Mouse (Mus musculus): Measurements from ENCODE around the gene Bod1l. TPM values are rescaled to one million over a fixed set of nuclear protein-coding genes. Genes with fewer than 3 reads are reported as not detected.

Bod1l gene
- polyA plus RNA-seq, 1 experiment = 3.6 TPM

DNA sequence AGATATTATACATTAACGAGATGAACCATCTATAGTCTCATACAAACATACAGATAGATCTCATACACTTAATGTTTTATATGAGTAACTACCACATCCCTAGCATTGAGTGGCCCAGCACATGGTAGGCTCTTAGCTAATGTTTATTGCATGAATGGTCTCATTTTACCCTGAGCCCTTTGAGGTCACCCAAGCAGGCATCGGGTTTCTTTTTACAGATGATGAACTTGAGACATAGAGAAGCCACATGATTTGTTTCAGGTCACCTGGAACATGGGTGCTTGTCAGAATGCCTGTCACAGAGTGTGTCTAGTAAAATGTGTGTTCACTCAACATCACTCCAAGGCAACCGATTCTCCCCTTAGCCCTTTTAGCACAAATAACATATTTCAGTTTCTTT, 68.8 kb downstream of the Bod1l start:
- 29% methylated on average over 3 of the region's 3 CpGs for WGBS
- H3K4me3 ChIP-seq (ENCODE audit: insufficient read depth, low read depth, low read length) = no peak overlapping the region
- H3K27ac ChIP-seq (ENCODE audit: insufficient read depth, low read depth, low read length) = no peak overlapping the region
- DNase-seq = no peak
- no peaks in the 10 kb centered on the region; the same call in 1 of the 2 replicates for H3K4me1 ChIP-seq (ENCODE audit: control insufficient read depth, insufficient read depth, low read length)
- H3K36me3 ChIP-seq (ENCODE audit: control insufficient read depth, insufficient read depth, low read length) = no peaks in the 10 kb centered on the region
- no peak for TF ChIP-seq POLR2A (IDR thresholded peaks at IDR 0.05; ENCODE audit: low read depth, low read length)
- no peak for TF ChIP-seq CTCF (conservative IDR thresholded peaks at IDR 0.05; ENCODE audit: insufficient read depth, insufficient read length, low read depth, low read length)
- H3K27me3 ChIP-seq (replicated peaks; ENCODE audit: control insufficient read depth, insufficient read depth, low read length) = no peaks in the 10 kb centered on the region

DNA sequence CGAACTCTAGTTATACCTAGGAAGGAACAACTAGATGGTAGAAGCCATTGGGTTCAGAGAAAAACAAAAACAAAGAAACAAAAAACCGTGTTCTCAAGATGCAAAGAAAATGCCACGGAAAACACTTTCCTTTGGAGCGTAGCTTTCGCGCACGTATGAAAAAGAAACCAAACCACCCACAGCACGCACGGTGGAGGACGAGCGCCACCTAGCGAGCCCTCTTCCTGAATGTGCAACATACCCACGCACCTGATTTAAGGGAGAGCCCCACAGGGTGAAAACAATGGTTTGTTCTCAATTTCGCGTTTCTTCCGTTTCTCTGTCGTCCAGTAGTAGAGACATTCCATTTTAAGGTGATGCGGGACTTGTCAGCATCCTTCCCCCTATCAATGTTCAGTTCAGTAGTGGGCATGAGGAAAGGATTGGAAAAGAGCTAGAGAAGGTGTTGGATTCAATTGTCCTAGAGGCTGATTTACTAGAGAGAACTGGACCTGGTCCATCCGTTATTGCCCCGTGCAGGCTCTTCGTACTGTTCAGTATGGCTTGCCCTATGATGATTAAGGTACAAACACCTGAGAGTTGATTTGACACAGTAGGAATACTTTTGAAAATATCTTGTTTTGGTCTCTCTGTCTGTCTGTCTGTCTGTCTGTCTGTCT, 75.6 kb downstream of the Bod1l start:
- Histone ChIP-seq H3K27me3 (replicated peaks; ENCODE audit: control insufficient read depth, insufficient read depth, low read length) (peaks cover 3% of the 10 kb centered on the region), H3K4me3 (ENCODE audit: insufficient read depth, low read depth, low read length) (peak overlapping the region; percentile 23; the same call in 1 of the 2 replicates), H3K36me3 (ENCODE audit: control insufficient read depth, insufficient read depth, low read length) (no peaks in the 10 kb centered on the region), H3K27ac (ENCODE audit: insufficient read depth, low read depth, low read length) (no peak overlapping the region), H3K4me1 (ENCODE audit: control insufficient read depth, insufficient read depth, low read length) (no peaks in the 10 kb centered on the region)
- 2% methylated on average over 21 of the region's 21 CpGs for WGBS
- peak; percentile 99 for TF ChIP-seq CTCF (conservative IDR thresholded peaks at IDR 0.05; ENCODE audit: insufficient read depth, insufficient read length, low read depth, low read length)
- TF ChIP-seq POLR2A (IDR thresholded peaks at IDR 0.05; ENCODE audit: low read depth, low read length) = no peak
- peak; percentile 89 for DNase-seq

DNA sequence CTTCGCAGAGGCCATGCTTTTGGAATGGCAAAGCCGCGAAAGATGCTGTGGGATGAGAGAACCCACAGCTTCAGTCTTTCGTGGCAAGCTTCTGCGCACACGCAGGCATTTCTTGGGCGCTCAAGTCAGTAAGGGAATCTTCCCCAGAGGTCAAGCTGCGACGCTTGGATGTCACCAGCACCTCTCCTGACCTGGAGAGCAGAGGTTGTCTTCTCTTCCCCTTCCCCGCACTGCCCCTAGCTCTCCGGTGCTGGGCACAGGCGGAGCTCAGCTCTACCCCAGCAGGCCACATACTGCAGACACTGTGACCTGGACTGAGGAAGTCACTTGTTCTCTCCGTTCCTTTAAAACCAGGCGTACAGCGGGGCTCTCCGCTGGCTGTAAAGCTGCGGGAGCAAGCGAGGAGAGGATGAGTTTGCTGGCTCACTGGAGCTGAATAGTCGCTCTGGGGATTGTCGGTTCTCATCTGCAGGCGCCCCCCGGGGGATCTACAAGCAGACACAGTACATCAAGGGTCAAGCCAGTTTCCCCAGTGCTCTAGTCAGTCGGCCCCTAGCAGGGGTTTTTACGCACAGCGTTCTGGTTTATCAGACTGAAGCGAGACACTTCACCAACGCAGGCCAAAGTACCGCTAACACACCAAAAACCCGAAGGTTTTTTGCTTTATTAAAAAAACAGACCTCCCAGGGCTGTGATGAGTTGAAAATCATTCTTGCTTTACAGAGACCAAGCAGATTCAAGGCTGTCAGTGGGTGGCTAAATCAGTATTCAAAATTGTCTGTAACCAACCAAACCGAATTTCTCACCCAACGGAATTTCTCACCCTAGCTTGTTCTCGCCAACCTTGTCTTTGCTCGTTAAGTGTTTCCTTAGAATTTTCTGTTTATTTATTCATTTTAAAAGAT, 76.6 kb downstream of the Bod1l start:
- 8% methylated on average over 33 of the region's 33 CpGs for WGBS
- DNase-seq = no peak
- Histone ChIP-seq H3K4me3 (ENCODE audit: insufficient read depth, low read depth, low read length) (no peak overlapping the region), H3K27ac (ENCODE audit: insufficient read depth, low read depth, low read length) (no peak overlapping the region), H3K27me3 (replicated peaks; ENCODE audit: control insufficient read depth, insufficient read depth, low read length) (peaks cover 3% of the 10 kb centered on the region), H3K36me3 (ENCODE audit: control insufficient read depth, insufficient read depth, low read length) (no peaks in the 10 kb centered on the region), H3K4me1 (ENCODE audit: control insufficient read depth, insufficient read depth, low read length) (no peaks in the 10 kb centered on the region)
- TF ChIP-seq CTCF (conservative IDR thresholded peaks at IDR 0.05; ENCODE audit: insufficient read depth, insufficient read length, low read depth, low read length) (no peak), POLR2A (IDR thresholded peaks at IDR 0.05; ENCODE audit: low read depth, low read length) (no peak)

DNA sequence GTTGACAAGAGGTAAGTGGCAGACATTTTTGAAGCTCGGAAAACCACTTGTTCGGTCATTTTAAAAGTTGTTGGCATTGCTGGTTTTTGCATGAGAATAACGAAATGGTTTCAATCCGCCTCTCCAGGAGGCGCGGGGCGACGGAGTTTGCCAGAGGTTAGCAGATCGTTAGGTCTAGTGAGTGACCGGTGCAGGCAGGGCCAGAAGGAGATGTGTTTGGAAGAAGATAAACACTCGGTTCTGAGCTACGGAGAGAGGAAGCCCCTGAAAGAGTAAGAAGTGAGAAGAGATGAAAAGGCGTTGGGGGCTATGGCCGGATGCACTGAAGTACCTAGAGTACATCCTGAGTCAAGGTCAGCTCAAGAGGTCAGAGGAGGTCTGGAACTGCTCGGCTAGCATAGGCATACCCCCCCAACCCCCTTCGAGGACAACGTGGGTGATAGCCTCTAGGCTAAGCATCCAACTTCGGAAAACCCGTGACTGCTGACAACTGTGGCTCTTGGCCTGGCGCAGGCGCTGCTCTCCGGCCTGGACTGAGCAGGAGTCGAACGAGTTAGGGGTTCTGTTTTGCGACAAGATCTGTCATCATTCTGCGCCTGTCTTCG, 77.6 kb downstream of the Bod1l start:
- no peaks in the 10 kb centered on the region for H3K36me3 ChIP-seq (ENCODE audit: control insufficient read depth, insufficient read depth, low read length)
- TF ChIP-seq POLR2A (IDR thresholded peaks at IDR 0.05; ENCODE audit: low read depth, low read length) (no peak), CTCF (conservative IDR thresholded peaks at IDR 0.05; ENCODE audit: insufficient read depth, insufficient read length, low read depth, low read length) (no peak)
- no peak overlapping the region for H3K4me3 ChIP-seq (ENCODE audit: insufficient read depth, low read depth, low read length)
- no peaks in the 10 kb centered on the region for H3K4me1 ChIP-seq (ENCODE audit: control insufficient read depth, insufficient read depth, low read length)
- DNase-seq = no peak
- 6% methylated on average over 27 of the region's 27 CpGs for WGBS
- H3K27me3 ChIP-seq (replicated peaks; ENCODE audit: control insufficient read depth, insufficient read depth, low read length) = peaks cover 5% of the 10 kb centered on the region
- no peak overlapping the region for H3K27ac ChIP-seq (ENCODE audit: insufficient read depth, low read depth, low read length)

DNA sequence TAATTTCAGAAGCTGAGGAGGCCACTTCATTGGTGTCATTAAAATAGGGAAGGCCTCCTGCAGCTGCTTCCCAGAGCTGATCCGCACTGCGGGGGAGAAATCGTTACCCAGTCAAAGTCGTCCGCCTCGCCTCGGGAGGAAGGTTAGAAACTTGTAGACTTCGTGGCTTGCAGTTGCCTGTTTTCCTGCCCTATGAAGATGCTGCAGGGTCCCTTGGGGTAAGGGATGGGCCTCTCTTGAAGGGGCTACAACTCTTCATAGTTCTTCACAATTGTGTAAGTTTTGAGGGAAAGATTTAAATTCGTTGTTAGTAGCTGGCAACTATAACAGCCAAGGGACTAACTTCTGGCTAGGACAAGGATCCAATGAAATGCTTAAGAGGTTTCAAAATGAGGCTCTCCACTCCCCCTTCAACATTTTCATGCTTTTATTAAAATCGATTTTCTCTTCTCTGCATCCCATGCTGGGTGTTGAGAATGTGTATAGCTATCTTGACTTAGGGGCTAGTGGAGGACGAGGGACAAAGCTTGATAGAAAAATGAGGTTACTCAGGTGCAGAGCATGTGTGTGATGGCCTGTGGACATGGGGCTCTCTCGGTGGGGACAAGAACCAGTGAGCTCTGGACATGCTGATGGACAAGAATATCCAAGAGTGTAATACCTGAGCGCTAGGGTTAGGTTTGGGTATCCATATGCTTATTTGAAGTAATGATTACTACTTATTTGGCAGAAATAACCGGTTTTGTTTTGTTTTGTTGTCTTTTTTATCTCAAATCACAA, 78.3 kb downstream of the Bod1l start:
- 10% methylated on average over 14 of the region's 14 CpGs for WGBS
- peaks cover 7% of the 10 kb centered on the region for H3K27me3 ChIP-seq (replicated peaks; ENCODE audit: control insufficient read depth, insufficient read depth, low read length)

DNA sequence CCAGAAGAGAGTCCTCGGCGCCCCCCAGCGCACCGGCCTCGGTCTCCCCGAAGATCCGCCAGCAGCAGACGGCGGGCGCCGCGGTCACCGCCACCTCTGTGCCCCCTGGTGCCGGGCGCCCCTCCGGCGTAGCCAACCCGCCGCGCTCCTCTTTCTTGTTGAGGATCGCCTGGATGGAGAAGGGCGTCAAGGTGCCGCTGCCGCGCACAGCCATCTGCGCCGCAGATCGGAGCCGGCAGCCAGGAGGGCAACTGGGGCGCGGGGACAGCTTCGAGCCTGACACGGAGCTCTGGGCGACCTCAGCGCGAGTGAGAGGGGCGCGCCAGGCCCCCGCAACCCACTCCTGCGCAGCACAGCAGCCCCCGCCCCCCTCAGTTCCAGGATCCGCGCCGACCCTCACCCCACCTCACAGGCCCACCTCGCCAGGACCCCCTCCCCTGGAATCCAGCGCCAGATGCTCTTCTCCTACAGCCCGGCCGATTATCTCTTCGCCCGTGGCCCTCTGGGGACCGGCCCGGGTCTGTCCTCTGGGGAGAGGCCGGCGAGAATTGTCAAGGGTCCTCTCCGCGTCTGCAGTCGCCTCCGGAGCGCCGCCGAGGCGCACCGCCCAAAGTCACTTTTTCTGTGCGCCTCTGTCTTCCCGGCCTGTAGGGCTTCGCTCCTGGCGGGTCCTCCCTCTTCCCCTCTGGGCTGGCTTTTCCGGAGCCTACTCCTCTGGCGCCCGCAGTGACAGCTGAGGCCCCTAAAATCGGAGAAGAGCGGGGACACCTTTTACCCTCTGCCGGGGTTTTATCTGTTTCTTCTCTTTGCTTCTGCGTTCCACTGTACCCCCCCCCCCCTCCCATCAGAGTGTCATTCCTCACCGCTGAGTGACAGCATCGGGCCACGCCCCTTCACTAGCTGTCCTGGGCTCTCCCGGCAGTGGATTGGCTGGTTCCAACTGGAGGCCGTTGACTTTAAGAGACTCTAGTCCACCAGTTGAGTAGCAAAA, 80.1 kb downstream of the Bod1l start, which contains the start of gene Nkx3-2:
Gene Nkx3-2 (minus strand): TSS at position 771 of the 991 bp plus-strand sequence.
- Histone ChIP-seq H3K36me3 (ENCODE audit: control insufficient read depth, insufficient read depth, low read length) (no peaks in the 10 kb centered on the region), H3K4me3 (ENCODE audit: insufficient read depth, low read depth, low read length) (no peak within 1 kb of the TSS), H3K27me3 (replicated peaks; ENCODE audit: control insufficient read depth, insufficient read depth, low read length) (peaks cover 9% of the 10 kb centered on the region), H3K27ac (ENCODE audit: insufficient read depth, low read depth, low read length) (no peak within 1 kb of the TSS), H3K4me1 (ENCODE audit: control insufficient read depth, insufficient read depth, low read length) (no peaks in the 10 kb centered on the region)
- no peak for DNase-seq
- WGBS = 1% methylated on average over 77 of the region's 79 CpGs
- TF ChIP-seq CTCF (conservative IDR thresholded peaks at IDR 0.05; ENCODE audit: insufficient read depth, insufficient read length, low read depth, low read length) = no peak
- no peak for TF ChIP-seq POLR2A (IDR thresholded peaks at IDR 0.05; ENCODE audit: low read depth, low read length)

More for the DNA sequence above, 78.3 kb downstream of the Bod1l start:
- no peak overlapping the region for H3K27ac ChIP-seq (ENCODE audit: insufficient read depth, low read depth, low read length)
- no peak overlapping the region for H3K4me3 ChIP-seq (ENCODE audit: insufficient read depth, low read depth, low read length)
- no peaks in the 10 kb centered on the region for H3K4me1 ChIP-seq (ENCODE audit: control insufficient read depth, insufficient read depth, low read length)
- DNase-seq = no peak
- TF ChIP-seq CTCF (conservative IDR thresholded peaks at IDR 0.05; ENCODE audit: insufficient read depth, insufficient read length, low read depth, low read length) = no peak
- no peak for TF ChIP-seq POLR2A (IDR thresholded peaks at IDR 0.05; ENCODE audit: low read depth, low read length)
- no peaks in the 10 kb centered on the region for H3K36me3 ChIP-seq (ENCODE audit: control insufficient read depth, insufficient read depth, low read length)
